Mouse (Mus musculus): ENCODE results near the gene Rara.

- TF ChIP-seq POLR2A (IDR thresholded peaks at IDR 0.05; ENCODE audit: low read depth, low read length) (no peak), CTCF (IDR thresholded peaks at IDR 0.05; ENCODE audit: borderline replicate concordance, insufficient read depth, low read length) (no peak)
These were observed 22.0 kb upstream of the Rara start for GRCm38 (mm10) chr11:98905583-98905982.
